Mouse (Mus musculus) limb, embryonic 13.5 days (tissue): ENCODE data around the gene Pam16. TPM values are rescaled to one million over a fixed set of nuclear protein-coding genes. Genes with fewer than 3 reads are reported as not detected.
"Not testable (repeated sequence)": the region's sequence is repeated elsewhere in the genome, so short reads cannot be mapped to it uniquely, and the experiment has no call there.

Source experiments
- ATAC-seq: fragments of 200-750 bp; cut with Nextera tagmentation; 2 replicates; pipeline ENCODE4 v1.8.0; 2017; ENCODE audit warnings: low read depth, moderate number of reproducible peaks, moderate TSS enrichment; ENCODE audit not compliant: low FRiP score
- H3K27ac ChIP-seq: fragments of 300-500 bp; sonication (generic); 2 replicates; pipeline ENCODE4 v1.5.1; 2015; ENCODE audit warnings: inconsistent platforms, mild to moderate bottlenecking, moderate library complexity
- H3K27me3 ChIP-seq: fragments of 300-500 bp; sonication (generic); 2 replicates; pipeline ENCODE4 v1.6.1; 2015; ENCODE audit warnings: mild to moderate bottlenecking, inconsistent platforms
- H3K36me3 ChIP-seq: fragments of 300-500 bp; sonication (generic); 2 replicates; pipeline ENCODE4 v1.6.1; 2015; ENCODE audit warnings: inconsistent platforms, mild to moderate bottlenecking, moderate library complexity
- H3K4me1 ChIP-seq: fragments of 300-500 bp; sonication (generic); 2 replicates; pipeline ENCODE4 v1.6.1; 2015; ENCODE audit warnings: inconsistent platforms
- H3K4me2 ChIP-seq: fragments of 300-500 bp; sonication (generic); replicated peaks from 2 replicates; pipeline ENCODE4 v1.6.1; 2015; ENCODE audit warnings: inconsistent platforms, mild to moderate bottlenecking, moderate library complexity
- H3K4me3 ChIP-seq: fragments of 300-500 bp; sonication (generic); 2 replicates; pipeline ENCODE4 v1.5.1; 2015; ENCODE audit warnings: moderate library complexity, mild to moderate bottlenecking, inconsistent platforms
- H3K9ac ChIP-seq: fragments of 300-500 bp; sonication (generic); 2 replicates; pipeline ENCODE4 v1.6.1; 2015; ENCODE audit warnings: mild to moderate bottlenecking, inconsistent platforms
- H3K9me3 ChIP-seq: fragments of 300-500 bp; sonication (generic); 2 replicates; pipeline ENCODE4 v1.6.1; 2016; ENCODE audit warnings: inconsistent platforms
- WGBS: fragments of 180-500 bp; shearing (Covaris S2); methylation state at CpG from one replicate; pipeline ENCODE4 v1.1.7; 2015; 5-methylcytosine and 5-hydroxymethylcytosine counted together
- polyA plus RNA-seq: library from polyadenylated mRNA; unstranded; fragments of >200 nt; fragmentation: Nextera tagmentation; extraction: Ambion mirVana; gene quantifications from 2 replicates; pipeline ENCODE4 v1.2.1, GENCODE M21; 2015

Gene Pam16
- polyA plus RNA-seq, 1 experiment from 2014 or later, result 105 TPM

- peak overlapping the region; percentile 62 for H3K9ac ChIP-seq
- H3K4me2 ChIP-seq, result peak overlapping the region; percentile 67
- H3K9me3 ChIP-seq, result no peaks in the 10 kb centered on the region
- H3K27ac ChIP-seq, result peak overlapping the region; percentile 90
- peaks cover 21% of the 10 kb centered on the region for H3K4me1 ChIP-seq
- no peaks in the 10 kb centered on the region for H3K27me3 ChIP-seq
- 8% methylated on average over 14 of the region's 14 CpGs for WGBS
- ATAC-seq, result peak; percentile 17; the same call in 1 of the 2 replicates
- H3K36me3 ChIP-seq, result peaks cover 10% of the 10 kb centered on the region
- peak overlapping the region; percentile 47 for H3K4me3 ChIP-seq
These were observed 38.9 kb downstream of the Pam16 start for GRCm38 (mm10) chr16:4585642-4586530.

DNA sequence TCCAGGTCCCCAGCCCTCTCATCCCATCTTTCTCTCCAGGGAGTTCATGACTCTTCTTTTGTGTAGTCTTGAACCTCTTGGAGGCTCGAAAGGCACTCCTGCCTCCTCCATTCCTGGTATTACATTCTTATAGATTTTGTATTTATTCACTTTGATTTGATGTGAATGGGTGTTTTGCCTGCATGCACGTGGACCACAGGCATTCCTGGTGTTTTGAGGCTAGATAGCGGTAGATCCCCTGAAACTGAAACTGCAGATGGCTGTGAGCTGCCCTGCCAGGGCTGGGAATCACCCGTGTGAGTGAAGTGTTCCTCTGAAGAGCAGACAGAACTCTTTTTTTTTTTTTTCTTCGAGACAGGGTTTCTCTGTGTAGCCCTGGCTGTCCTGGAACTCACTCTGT, 40.4 kb downstream of the Pam16 start:
- no peaks in the 10 kb centered on the region for H3K27me3 ChIP-seq
- H3K9ac ChIP-seq, result no peak overlapping the region
- 78% methylated on average over 5 of the region's 5 CpGs for WGBS
- H3K36me3 ChIP-seq, result no peaks in the 10 kb centered on the region
- H3K4me1 ChIP-seq, result peaks cover 21% of the 10 kb centered on the region
- no peak overlapping the region for H3K27ac ChIP-seq
- ATAC-seq, result no peak
- no peak overlapping the region for H3K4me2 ChIP-seq
- H3K9me3 ChIP-seq, result no peaks in the 10 kb centered on the region
- H3K4me3 ChIP-seq, result no peak overlapping the region

DNA sequence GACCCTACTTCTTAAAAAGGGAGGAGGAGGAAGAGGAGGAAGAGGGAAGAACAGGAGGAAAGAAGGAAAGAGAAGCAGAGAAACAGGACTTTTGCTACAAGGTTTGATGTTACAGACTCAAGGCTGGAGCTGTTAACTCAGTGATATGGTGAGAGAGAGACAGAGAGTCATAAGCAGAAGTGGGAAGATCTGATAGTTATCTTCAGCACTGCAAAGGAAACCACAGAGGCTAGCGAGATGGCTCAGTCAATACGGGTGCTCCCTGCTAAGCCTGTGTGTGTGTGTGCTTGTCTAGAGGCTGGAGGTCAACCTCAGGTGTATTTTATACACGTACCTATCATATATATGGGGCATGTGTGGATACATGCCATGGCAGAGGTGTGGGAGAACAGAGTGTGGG, 41.0 kb downstream of the Pam16 start:
- no peak for ATAC-seq
- Histone ChIP-seq H3K36me3 (no peaks in the 10 kb centered on the region), H3K4me1 (peaks cover 21% of the 10 kb centered on the region), H3K27ac (no peak overlapping the region), H3K9ac (no peak overlapping the region), H3K4me3 (no peak overlapping the region), H3K27me3 (no peaks in the 10 kb centered on the region), H3K9me3 (no peaks in the 10 kb centered on the region), H3K4me2 (no peak overlapping the region)
- 82% methylated on average over 3 of the region's 3 CpGs for WGBS

- not testable (repeated sequence) for ATAC-seq
These were observed 43.6 kb downstream of the Pam16 start for GRCm38 (mm10) chr16:4581179-4581578.

DNA sequence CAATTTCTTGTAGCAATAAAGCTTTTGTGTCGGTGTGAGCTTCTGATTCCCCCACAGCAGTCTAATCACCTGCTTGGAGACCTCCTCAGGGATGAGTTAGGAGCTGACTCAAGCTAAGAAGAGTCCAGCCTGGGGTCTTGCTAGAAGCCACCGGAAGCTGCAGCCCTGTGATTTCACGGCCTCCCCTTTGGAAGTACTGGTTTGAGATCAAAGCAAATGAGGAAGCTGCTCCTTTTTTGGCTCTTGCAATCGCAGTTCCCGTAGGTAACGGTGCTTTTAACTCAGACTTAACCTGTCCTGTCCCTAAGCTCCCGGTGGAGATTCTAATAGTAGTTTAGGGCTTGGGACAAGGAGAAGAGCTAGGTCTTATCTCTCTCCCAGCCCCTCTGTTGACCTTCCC, 46.2 kb downstream of the Pam16 start:
- no peak overlapping the region for H3K27ac ChIP-seq
- no peak overlapping the region for H3K9ac ChIP-seq
- ATAC-seq, result no peak
- H3K36me3 ChIP-seq, result no peaks in the 10 kb centered on the region
- H3K9me3 ChIP-seq, result no peaks in the 10 kb centered on the region
- no peaks in the 10 kb centered on the region for H3K27me3 ChIP-seq
- no peak overlapping the region for H3K4me2 ChIP-seq
- H3K4me3 ChIP-seq, result no peak overlapping the region
- WGBS, result 57% methylated on average over 7 of the region's 7 CpGs
- H3K4me1 ChIP-seq, result peaks cover 9% of the 10 kb centered on the region

More at GRCm38 (mm10) chr16:4581179-4581578, 43.6 kb downstream of the Pam16 start:
- not testable (repeated sequence) for H3K4me3 ChIP-seq, H3K9ac ChIP-seq, H3K27me3 ChIP-seq, H3K9me3 ChIP-seq, H3K36me3 ChIP-seq, H3K4me2 ChIP-seq, H3K27ac ChIP-seq
- 85% methylated on average over 4 of the region's 4 CpGs for WGBS
- H3K4me1 ChIP-seq, result peaks cover 12% of the 10 kb centered on the region

DNA sequence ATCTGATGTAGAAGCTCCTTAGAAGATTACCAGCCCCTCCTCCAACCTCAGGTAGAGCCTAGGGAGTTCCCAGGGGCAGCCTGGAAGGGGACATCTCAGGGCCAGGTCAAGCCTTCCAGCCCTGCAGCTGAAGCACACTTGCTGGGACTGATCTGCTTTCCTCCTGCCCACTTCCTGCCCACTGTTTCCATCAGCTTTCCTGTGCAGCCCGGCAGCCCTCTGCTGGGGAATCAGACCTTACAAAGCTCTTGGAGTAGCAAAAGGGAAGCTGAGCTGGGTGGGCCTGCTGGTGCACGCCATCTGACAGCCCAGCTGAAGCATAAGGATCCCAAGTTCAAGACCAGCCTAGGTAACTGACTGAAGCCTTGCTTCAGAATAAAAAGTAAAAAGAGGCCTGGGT, 47.9 kb downstream of the Pam16 start:
- H3K4me2 ChIP-seq, result no peak overlapping the region
- no peak for ATAC-seq
- H3K27me3 ChIP-seq, result no peaks in the 10 kb centered on the region
- H3K4me1 ChIP-seq, result peaks cover 9% of the 10 kb centered on the region
- H3K4me3 ChIP-seq, result no peak overlapping the region
- H3K9ac ChIP-seq, result no peak overlapping the region
- H3K27ac ChIP-seq, result no peak overlapping the region
- H3K36me3 ChIP-seq, result no peaks in the 10 kb centered on the region
- 48% methylated on average over 2 of the region's 2 CpGs for whole genome bisulfite sequencing
- no peaks in the 10 kb centered on the region for H3K9me3 ChIP-seq

- Histone ChIP-seq H3K4me3 (no peak overlapping the region), H3K4me2 (no peak overlapping the region), H3K36me3 (no peaks in the 10 kb centered on the region), H3K27me3 (no peaks in the 10 kb centered on the region), H3K4me1 (peaks cover 16% of the 10 kb centered on the region), H3K9ac (0 out of 2 replicates have a peak overlapping the region, but pooled peaks have one; percentile 13), H3K27ac (no peak overlapping the region), H3K9me3 (no peaks in the 10 kb centered on the region)
- no peak for ATAC-seq
- WGBS, result 11% methylated on average over 2 of the region's 2 CpGs
These were observed 48.8 kb downstream of the Pam16 start for GRCm38 (mm10) chr16:4576038-4576437.

DNA sequence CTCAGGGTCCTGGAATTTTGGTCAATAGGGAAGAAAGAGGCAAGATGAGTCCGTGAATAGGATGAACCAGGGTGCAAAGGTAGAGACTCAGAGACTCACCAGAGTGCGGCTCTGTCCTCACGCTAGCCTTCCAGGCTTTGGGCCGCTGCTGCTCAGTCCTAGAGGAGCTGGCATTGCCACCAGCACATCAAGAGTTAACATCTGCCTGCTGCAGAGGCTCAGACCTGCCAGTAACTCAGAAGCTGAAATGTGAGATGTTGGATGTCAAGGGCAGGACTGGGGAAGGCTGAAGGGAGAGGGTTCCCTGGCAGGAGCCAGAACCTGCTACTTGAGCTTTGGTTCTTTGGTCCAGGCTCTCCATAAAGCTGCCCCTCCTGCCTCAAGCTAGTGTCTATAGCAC, 54.1 kb downstream of the Pam16 start:
- 36% methylated on average over 4 of the region's 4 CpGs for WGBS
- Histone ChIP-seq H3K27ac (0 out of 2 replicates have a peak overlapping the region, but pooled peaks have one; percentile 39), H3K27me3 (no peaks in the 10 kb centered on the region), H3K36me3 (no peaks in the 10 kb centered on the region), H3K9me3 (no peaks in the 10 kb centered on the region), H3K4me2 (0 out of 2 replicates have a peak overlapping the region, but pooled peaks have one; percentile 0), H3K4me1 (peaks cover 20% of the 10 kb centered on the region), H3K4me3 (no peak overlapping the region), H3K9ac (no peak overlapping the region)
- ATAC-seq, result 0 out of 2 replicates have a peak, but pooled peaks have one; percentile 49

GRCm38 (mm10) chr16:4567912-4568311, 56.9 kb downstream of the Pam16 start:
- no peaks in the 10 kb centered on the region for H3K27me3 ChIP-seq
- H3K9me3 ChIP-seq, result no peaks in the 10 kb centered on the region
- H3K4me1 ChIP-seq, result peaks cover 20% of the 10 kb centered on the region
- H3K4me3 ChIP-seq, result no peak overlapping the region
- H3K36me3 ChIP-seq, result no peaks in the 10 kb centered on the region
- no peak overlapping the region for H3K4me2 ChIP-seq
- ATAC-seq, result peak; percentile 44; the same call in 1 of the 2 replicates
- WGBS, result 23% methylated on average over 4 of the region's 4 CpGs
- H3K27ac ChIP-seq, result no peak overlapping the region
- H3K9ac ChIP-seq, result no peak overlapping the region

Other genes starting within 250 kb of the Pam16 start
- gene Adcy9, start 204.5 kb downstream of the Pam16 start, polyA plus RNA-seq, result 1.3 and 1.5 TPM in 2 replicates
- 38.7 and 41.8 TPM in 2 replicates for gene Srl, start 83.2 kb downstream of the Pam16 start, polyA plus RNA-seq
- 24.9 and 26.3 TPM in 2 replicates for gene Tfap4, start 65.1 kb downstream of the Pam16 start, polyA plus RNA-seq
- 32.0 and 39.4 TPM in 2 replicates for gene Glis2, start 30.3 kb downstream of the Pam16 start, polyA plus RNA-seq
- gene Vasn, start 15.0 kb upstream of the Pam16 start, polyA plus RNA-seq, result 35.6 and 35.9 TPM in 2 replicates
- 56.6 and 60.0 TPM in 2 replicates for gene Dnaja3, start 15.0 kb upstream of the Pam16 start, polyA plus RNA-seq
- gene Coro7, start 54.8 kb upstream of the Pam16 start, polyA plus RNA-seq, result 19.6 and 20.8 TPM in 2 replicates
- gene Nmral1, start 94.4 kb upstream of the Pam16 start, polyA plus RNA-seq, result 113 and 118 TPM in 2 replicates
- 112 and 116 TPM in 2 replicates for gene Hmox2, start 101.4 kb upstream of the Pam16 start, polyA plus RNA-seq
- gene Cdip1, start 165.3 kb upstream of the Pam16 start, polyA plus RNA-seq, result 97.5 and 102 TPM in 2 replicates
- gene 4930562C15Rik, start 210.4 kb upstream of the Pam16 start, polyA plus RNA-seq, result 0.75 and 1.2 TPM in 2 replicates